Mouse (Mus musculus) CH12.LX (cell line): ENCODE measurements at regions not wholly inside any gene's neighbourhood (a gene's known extent, or its start where the extent isn't known, plus 50 kb on each side); places are given as distances from the start of the nearest gene placed in this dataset.
A peak's percentile ranks its signal among the peaks of the same experiment; 100 is the strongest.

ENCODE experiments used
- DNase-seq: peaks from one replicate; pipeline ENCODE4 v3.0.0-alpha.2; 2013; ENCODE audit errors: extremely low read depth
- H3K27ac ChIP-seq: 2 replicates; pipeline ENCODE4 v1.5.1; 2012; ENCODE audit warnings: low read depth, mild to moderate bottlenecking, control low read depth, moderate library complexity; ENCODE audit not compliant: insufficient read depth
- H3K27me3 ChIP-seq: replicated peaks from 2 replicates; pipeline ENCODE3; 2012; ENCODE audit warnings: inconsistent platforms
- H3K36me3 ChIP-seq, 2 experiments: replicated peaks in 1 of 2; 2 replicates each; pipeline versions ENCODE3 to v1.6.1; 2012; ENCODE audit warnings: inconsistent platforms in 1 of 2, low read length in 1 of 2, mild to moderate bottlenecking in 1 of 2, mixed read lengths in 1 of 2, moderate library complexity in 1 of 2; ENCODE audit not compliant: control insufficient read depth in 1 of 2, insufficient read depth in 1 of 2
- H3K4me1 ChIP-seq, 2 experiments: 2 replicates each; pipeline ENCODE4 v1.6.1; 2012; ENCODE audit warnings: inconsistent platforms in 1 of 2, moderate library complexity in 1 of 2; ENCODE audit not compliant: insufficient read depth in 2 of 2, control insufficient read depth in 1 of 2
- H3K4me2 ChIP-seq: 2 replicates; pipeline ENCODE4 v1.6.1; 2012; ENCODE audit warnings: low read depth, mild to moderate bottlenecking, control low read depth; ENCODE audit not compliant: poor library complexity, insufficient read depth, severe bottlenecking
- H3K4me3 ChIP-seq, 3 experiments: fragments of 150-350 bp in 1 of 3; sonication (generic) in 1 of 3; replicated peaks in 1 of 3; 2 replicates each; pipeline versions ENCODE3 to v1.5.1; 2011 to 2012; ENCODE audit warnings: low read depth in 2 of 3, low read length in 2 of 3, mild to moderate bottlenecking in 2 of 3, moderate library complexity in 2 of 3, control low read depth in 1 of 3, improper control_type of control experiment in 1 of 3, inconsistent platforms in 1 of 3, mixed read lengths in 1 of 3; ENCODE audit not compliant: poor library complexity in 1 of 3
- H3K79me2 ChIP-seq: replicated peaks from 2 replicates; pipeline ENCODE4 v1.6.1; 2012; ENCODE audit warnings: mild to moderate bottlenecking, moderate library complexity; ENCODE audit not compliant: control insufficient read depth, poor library complexity, insufficient read depth, severe bottlenecking; ENCODE audit errors: extremely low read depth
- H3K9ac ChIP-seq: 2 replicates; pipeline ENCODE4 v1.6.1; 2012; ENCODE audit warnings: low read depth, mild to moderate bottlenecking, control low read depth, moderate library complexity; ENCODE audit not compliant: insufficient read depth
- H3K9me3 ChIP-seq: replicated peaks from 2 replicates; pipeline ENCODE3; 2012; ENCODE audit warnings: low read length, inconsistent platforms, mixed read lengths
- BHLHE40 ChIP-seq: IDR thresholded peaks from 2 replicates; pipeline ENCODE4 v1.6.1; 2011; ENCODE audit warnings: mild to moderate bottlenecking, low read depth, low read length, improper control_type of control experiment
- CHD2 ChIP-seq: IDR thresholded peaks from 2 replicates; pipeline ENCODE4 v1.6.1; 2011; ENCODE audit warnings: low read length, improper control_type of control experiment
- CTCF ChIP-seq, 2 experiments: IDR thresholded peaks in 1 of 2; conservative IDR thresholded peaks in 1 of 2; 2 replicates each; pipeline ENCODE4 v1.5.1; 2011 to 2012; ENCODE audit warnings: low read depth in 2 of 2, low read length in 2 of 2, improper control_type of control experiment in 1 of 2, inconsistent platforms in 1 of 2, mild to moderate bottlenecking in 1 of 2, moderate library complexity in 1 of 2
- ETS1 ChIP-seq: conservative IDR thresholded peaks from 2 replicates; pipeline ENCODE4 v1.6.1; 2012; ENCODE audit warnings: low read depth, mild to moderate bottlenecking, inconsistent platforms, low read length, improper control_type of control experiment, moderate library complexity
- GABPA ChIP-seq: IDR thresholded peaks from 2 replicates; pipeline ENCODE4 v1.6.1; 2012; ENCODE audit warnings: low read depth, low read length, improper control_type of control experiment, inconsistent platforms; ENCODE audit not compliant: insufficient replicate concordance
- HCFC1 ChIP-seq: IDR thresholded peaks from 2 replicates; pipeline ENCODE4 v1.6.1; 2012; ENCODE audit warnings: low read depth, mild to moderate bottlenecking, inconsistent platforms, low read length, improper control_type of control experiment
- JUN ChIP-seq: IDR thresholded peaks from 2 replicates; pipeline ENCODE4 v1.6.1; 2011; ENCODE audit warnings: low read depth, mild to moderate bottlenecking, low read length, improper control_type of control experiment, moderate library complexity; ENCODE audit not compliant: insufficient read depth
- JUND ChIP-seq: conservative IDR thresholded peaks from 2 replicates; pipeline ENCODE4 v1.6.1; 2011; ENCODE audit warnings: low read depth, low read length, improper control_type of control experiment
- MEF2A ChIP-seq: IDR thresholded peaks from 2 replicates; pipeline ENCODE4 v1.6.1; 2014; ENCODE audit warnings: low read depth, mild to moderate bottlenecking, inconsistent platforms, low read length, improper control_type of control experiment, borderline replicate concordance
- MXI1 ChIP-seq: IDR thresholded peaks from 2 replicates; pipeline ENCODE4 v1.6.1; 2011; ENCODE audit warnings: mild to moderate bottlenecking, low read depth, low read length, improper control_type of control experiment
- MYC ChIP-seq: IDR thresholded peaks from 2 replicates; pipeline ENCODE4 v1.6.1; 2011; ENCODE audit warnings: low read depth, mild to moderate bottlenecking, improper control_type of control experiment, low read length
- POLR2A ChIP-seq: IDR thresholded peaks from 2 replicates; pipeline ENCODE4 v1.6.1; 2011; ENCODE audit warnings: low read depth, mild to moderate bottlenecking, improper control_type of control experiment, low read length
- RAD21 ChIP-seq: IDR thresholded peaks from 2 replicates; pipeline ENCODE4 v1.6.1; 2011; ENCODE audit warnings: low read depth, mild to moderate bottlenecking, low read length, improper control_type of control experiment, moderate library complexity
- RCOR1 ChIP-seq: conservative IDR thresholded peaks from 2 replicates; pipeline ENCODE4 v1.6.1; 2012; ENCODE audit warnings: low read depth, mild to moderate bottlenecking, inconsistent platforms, low read length, improper control_type of control experiment
- SMC3 ChIP-seq: IDR thresholded peaks from 2 replicates; pipeline ENCODE4 v1.6.1; 2011; ENCODE audit warnings: low read depth, low read length, improper control_type of control experiment
- USF1 ChIP-seq: IDR thresholded peaks from 2 replicates; pipeline ENCODE4 v1.6.1; 2014; ENCODE audit warnings: low read depth, mild to moderate bottlenecking, inconsistent platforms, low read length, improper control_type of control experiment
- USF2 ChIP-seq: conservative IDR thresholded peaks from 2 replicates; pipeline ENCODE4 v1.6.1; 2011; ENCODE audit warnings: low read depth, low read length, improper control_type of control experiment
- ZC3H11A ChIP-seq: IDR thresholded peaks from 2 replicates; pipeline ENCODE4 v1.6.1; 2012; ENCODE audit warnings: low read depth, mild to moderate bottlenecking, inconsistent platforms, low read length, improper control_type of control experiment
- dilution Hi-C: fragments of 300-500 bp; cut with MboI; formaldehyde crosslinking; loops from 2 replicates; pipeline ENCODE4 v1.14.3; 2020; ENCODE audit warnings: low sequenced_read_pairs; ENCODE audit not compliant: extremely low pct_unique_long_range_greater_than_20kb, extremely low pct_ligation_motif_present
- in situ Hi-C: fragments of 300-500 bp; cut with MboI; formaldehyde crosslinking; loops from 3 replicates; pipeline ENCODE4 v1.14.3; 2019; ENCODE audit warnings: low sequenced_read_pairs, low pct_ligation_motif_present, low pct_unique_long_range_greater_than_20kb, mixed read lengths

DNA sequence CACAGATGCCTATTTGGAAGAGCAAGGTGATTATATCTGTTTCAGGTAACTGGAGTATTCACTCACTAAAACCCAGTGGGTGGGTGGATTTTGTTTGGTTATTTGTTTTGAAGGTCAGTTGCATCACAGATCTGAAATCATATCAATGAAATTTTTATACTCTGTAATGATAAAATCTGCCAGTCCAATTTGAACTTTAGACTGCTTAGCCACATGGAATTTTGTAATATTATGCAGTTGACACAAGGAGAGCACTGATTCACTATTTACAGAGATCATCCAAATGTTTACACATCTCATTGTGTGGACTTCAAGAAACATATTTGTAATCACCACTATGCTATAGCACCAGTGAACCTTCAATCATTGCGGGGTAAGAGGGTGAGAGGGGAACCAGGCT lies 145.9 kb upstream of the Gm37988 start:
- no peaks in the 10 kb centered on the region for H3K27me3 ChIP-seq
- no peak for TF ChIP-seq CTCF (conservative IDR thresholded peaks at IDR 0.05 in 1 of 2, IDR thresholded peaks at IDR 0.05 in 1 of 2; ENCODE audit: low read depth in 2 of 2, low read length in 2 of 2)
- TF ChIP-seq MEF2A = no peak
- TF ChIP-seq USF1 = no peak
- no peak for TF ChIP-seq USF2
- no peak for TF ChIP-seq JUND
- TF ChIP-seq BHLHE40 = no peak
- no peak for TF ChIP-seq POLR2A
- TF ChIP-seq MYC = no peak
- TF ChIP-seq GABPA = no peak
- TF ChIP-seq ZC3H11A = no peak
- no peak for TF ChIP-seq ETS1
- TF ChIP-seq CHD2 = no peak
- TF ChIP-seq, all 38 proteins: peak for 0
- no peaks in the 10 kb centered on the region for H3K79me2 ChIP-seq
- no peak overlapping the region for H3K4me3 ChIP-seq
- in situ Hi-C loops (no loop called here), dilution Hi-C loops (no loop called here)
- DNase-seq = no peak
- H3K9ac ChIP-seq = no peak overlapping the region
- no peaks in the 10 kb centered on the region for H3K4me1 ChIP-seq
- no peak overlapping the region for H3K27ac ChIP-seq
- no peaks in the 10 kb centered on the region for H3K9me3 ChIP-seq
- no peak overlapping the region for H3K4me2 ChIP-seq
- no peaks in the 10 kb centered on the region for H3K36me3 ChIP-seq

DNA sequence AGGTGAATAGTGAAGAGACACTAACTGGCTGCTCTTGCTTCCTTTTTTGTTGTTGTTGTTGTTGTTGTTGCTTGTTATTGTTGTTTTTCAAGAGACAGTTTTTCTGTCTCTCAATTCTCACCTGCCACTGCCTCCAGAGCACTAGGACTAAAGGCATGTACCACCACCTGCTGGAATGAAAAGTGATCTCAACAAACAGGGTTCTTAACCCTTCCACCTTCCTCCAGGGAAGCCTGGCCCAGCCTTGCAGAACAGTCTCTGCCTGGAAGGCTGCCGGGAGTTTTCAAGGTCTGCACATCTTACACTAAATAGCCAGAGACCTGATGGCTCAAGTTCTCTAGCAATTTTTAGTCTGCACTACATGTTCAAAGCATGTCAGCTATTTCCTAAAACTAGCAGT lies 138.0 kb upstream of the Gm37988 start:
- H3K36me3 ChIP-seq = no peaks in the 10 kb centered on the region
- TF ChIP-seq HCFC1 (no peak), MXI1 (no peak), ZC3H11A (no peak), JUN (no peak), CTCF (conservative IDR thresholded peaks at IDR 0.05 in 1 of 2, IDR thresholded peaks at IDR 0.05 in 1 of 2; ENCODE audit: low read depth in 2 of 2, low read length in 2 of 2) (peak in 1 of 2 experiments; percentile 23; a peak in 1 of 4 replicates), SMC3 (peak; percentile 7; the same call in 1 of the 2 replicates), MEF2A (no peak), RCOR1 (no peak), USF1 (no peak), RAD21 (peak; percentile 27)
- no peak overlapping the region for H3K4me2 ChIP-seq
- no peaks in the 10 kb centered on the region for H3K27me3 ChIP-seq
- peaks cover 7 to 26% of the 10 kb centered on the region in 2 experiments; a peak in 3 of 4 replicates for H3K4me1 ChIP-seq
- H3K27ac ChIP-seq = no peak overlapping the region
- dilution Hi-C loops (no loop called here), in situ Hi-C loops (no loop called here)
- no peaks in the 10 kb centered on the region for H3K9me3 ChIP-seq
- H3K79me2 ChIP-seq = no peaks in the 10 kb centered on the region
- no peak for DNase-seq
- H3K9ac ChIP-seq = no peak overlapping the region
- H3K4me3 ChIP-seq = no peak overlapping the region
